Mouse (Mus musculus) CH12.LX (cell line): ENCODE measurements around the gene H2-Ab1. TPM values are rescaled to one million over a fixed set of nuclear protein-coding genes. Genes with fewer than 3 reads are reported as not detected.
A peak's percentile ranks its signal among the peaks of the same experiment; 100 is the strongest.

Source experiments
- DNase-seq: peaks from one replicate; pipeline ENCODE4 v3.0.0-alpha.2; 2013; ENCODE audit errors: extremely low read depth
- H3K27ac ChIP-seq: 2 replicates; pipeline ENCODE4 v1.5.1; 2012; ENCODE audit warnings: low read depth, mild to moderate bottlenecking, control low read depth, moderate library complexity; ENCODE audit not compliant: insufficient read depth
- H3K27me3 ChIP-seq: replicated peaks from 2 replicates; pipeline ENCODE3; 2012; ENCODE audit warnings: inconsistent platforms
- H3K36me3 ChIP-seq, 2 experiments: replicated peaks in 1 of 2; 2 replicates each; pipeline versions ENCODE3 to v1.6.1; 2012; ENCODE audit warnings: inconsistent platforms in 1 of 2, low read length in 1 of 2, mild to moderate bottlenecking in 1 of 2, mixed read lengths in 1 of 2, moderate library complexity in 1 of 2; ENCODE audit not compliant: control insufficient read depth in 1 of 2, insufficient read depth in 1 of 2
- H3K4me1 ChIP-seq, 2 experiments: 2 replicates each; pipeline ENCODE4 v1.6.1; 2012; ENCODE audit warnings: inconsistent platforms in 1 of 2, moderate library complexity in 1 of 2; ENCODE audit not compliant: insufficient read depth in 2 of 2, control insufficient read depth in 1 of 2
- H3K4me2 ChIP-seq: 2 replicates; pipeline ENCODE4 v1.6.1; 2012; ENCODE audit warnings: low read depth, mild to moderate bottlenecking, control low read depth; ENCODE audit not compliant: poor library complexity, insufficient read depth, severe bottlenecking
- H3K4me3 ChIP-seq, 3 experiments: fragments of 150-350 bp in 1 of 3; sonication (generic) in 1 of 3; replicated peaks in 1 of 3; 2 replicates each; pipeline versions ENCODE3 to v1.5.1; 2011 to 2012; ENCODE audit warnings: low read depth in 2 of 3, low read length in 2 of 3, mild to moderate bottlenecking in 2 of 3, moderate library complexity in 2 of 3, control low read depth in 1 of 3, improper control_type of control experiment in 1 of 3, inconsistent platforms in 1 of 3, mixed read lengths in 1 of 3; ENCODE audit not compliant: poor library complexity in 1 of 3
- H3K79me2 ChIP-seq: replicated peaks from 2 replicates; pipeline ENCODE4 v1.6.1; 2012; ENCODE audit warnings: mild to moderate bottlenecking, moderate library complexity; ENCODE audit not compliant: control insufficient read depth, poor library complexity, insufficient read depth, severe bottlenecking; ENCODE audit errors: extremely low read depth
- H3K9ac ChIP-seq: 2 replicates; pipeline ENCODE4 v1.6.1; 2012; ENCODE audit warnings: low read depth, mild to moderate bottlenecking, control low read depth, moderate library complexity; ENCODE audit not compliant: insufficient read depth
- H3K9me3 ChIP-seq: replicated peaks from 2 replicates; pipeline ENCODE3; 2012; ENCODE audit warnings: low read length, inconsistent platforms, mixed read lengths
- BHLHE40 ChIP-seq: IDR thresholded peaks from 2 replicates; pipeline ENCODE4 v1.6.1; 2011; ENCODE audit warnings: mild to moderate bottlenecking, low read depth, low read length, improper control_type of control experiment
- CHD2 ChIP-seq: IDR thresholded peaks from 2 replicates; pipeline ENCODE4 v1.6.1; 2011; ENCODE audit warnings: low read length, improper control_type of control experiment
- CTCF ChIP-seq, 2 experiments: IDR thresholded peaks in 1 of 2; conservative IDR thresholded peaks in 1 of 2; 2 replicates each; pipeline ENCODE4 v1.5.1; 2011 to 2012; ENCODE audit warnings: low read depth in 2 of 2, low read length in 2 of 2, improper control_type of control experiment in 1 of 2, inconsistent platforms in 1 of 2, mild to moderate bottlenecking in 1 of 2, moderate library complexity in 1 of 2
- E2F4 ChIP-seq: IDR thresholded peaks from 2 replicates; pipeline ENCODE4 v1.6.1; 2011; ENCODE audit warnings: low read depth, low read length, improper control_type of control experiment; ENCODE audit not compliant: insufficient replicate concordance
- ELF1 ChIP-seq: IDR thresholded peaks from 2 replicates; pipeline ENCODE4 v1.6.1; 2014; ENCODE audit warnings: low read depth, mild to moderate bottlenecking, inconsistent platforms, low read length, improper control_type of control experiment
- HCFC1 ChIP-seq: IDR thresholded peaks from 2 replicates; pipeline ENCODE4 v1.6.1; 2012; ENCODE audit warnings: low read depth, mild to moderate bottlenecking, inconsistent platforms, low read length, improper control_type of control experiment
- IRF4 ChIP-seq: IDR thresholded peaks from 2 replicates; pipeline ENCODE4 v1.6.1; 2014; ENCODE audit warnings: low read depth, mild to moderate bottlenecking, inconsistent platforms, low read length, improper control_type of control experiment
- JUND ChIP-seq: conservative IDR thresholded peaks from 2 replicates; pipeline ENCODE4 v1.6.1; 2011; ENCODE audit warnings: low read depth, low read length, improper control_type of control experiment
- KAT2A ChIP-seq: IDR thresholded peaks from 2 replicates; pipeline ENCODE4 v1.6.1; 2012; ENCODE audit warnings: low read length, improper control_type of control experiment, inconsistent platforms; ENCODE audit not compliant: insufficient replicate concordance
- MAZ ChIP-seq: IDR thresholded peaks from 2 replicates; pipeline ENCODE4 v1.6.1; 2012; ENCODE audit warnings: low read depth, mild to moderate bottlenecking, inconsistent platforms, low read length, improper control_type of control experiment, moderate library complexity
- MEF2A ChIP-seq: IDR thresholded peaks from 2 replicates; pipeline ENCODE4 v1.6.1; 2014; ENCODE audit warnings: low read depth, mild to moderate bottlenecking, inconsistent platforms, low read length, improper control_type of control experiment, borderline replicate concordance
- MXI1 ChIP-seq: IDR thresholded peaks from 2 replicates; pipeline ENCODE4 v1.6.1; 2011; ENCODE audit warnings: mild to moderate bottlenecking, low read depth, low read length, improper control_type of control experiment
- MYC ChIP-seq: IDR thresholded peaks from 2 replicates; pipeline ENCODE4 v1.6.1; 2011; ENCODE audit warnings: low read depth, mild to moderate bottlenecking, improper control_type of control experiment, low read length
- NELFE ChIP-seq: IDR thresholded peaks from 2 replicates; pipeline ENCODE4 v1.6.1; 2011; ENCODE audit warnings: low read depth, low read length, improper control_type of control experiment
- NRF1 ChIP-seq: IDR thresholded peaks from 2 replicates; pipeline ENCODE4 v1.6.1; 2014; ENCODE audit warnings: low read depth, mild to moderate bottlenecking, inconsistent platforms, low read length, improper control_type of control experiment, moderate library complexity
- PAX5 ChIP-seq: IDR thresholded peaks from 2 replicates; pipeline ENCODE4 v1.6.1; 2012; ENCODE audit warnings: low read length, inconsistent platforms, mixed read lengths
- POLR2A ChIP-seq: IDR thresholded peaks from 2 replicates; pipeline ENCODE4 v1.6.1; 2011; ENCODE audit warnings: low read depth, mild to moderate bottlenecking, improper control_type of control experiment, low read length
- RCOR1 ChIP-seq: conservative IDR thresholded peaks from 2 replicates; pipeline ENCODE4 v1.6.1; 2012; ENCODE audit warnings: low read depth, mild to moderate bottlenecking, inconsistent platforms, low read length, improper control_type of control experiment
- SMC3 ChIP-seq: IDR thresholded peaks from 2 replicates; pipeline ENCODE4 v1.6.1; 2011; ENCODE audit warnings: low read depth, low read length, improper control_type of control experiment
- UBTF ChIP-seq: IDR thresholded peaks from 2 replicates; pipeline ENCODE4 v1.6.1; 2012; ENCODE audit warnings: low read depth, mild to moderate bottlenecking, inconsistent platforms, low read length, improper control_type of control experiment, moderate library complexity
- USF1 ChIP-seq: IDR thresholded peaks from 2 replicates; pipeline ENCODE4 v1.6.1; 2014; ENCODE audit warnings: low read depth, mild to moderate bottlenecking, inconsistent platforms, low read length, improper control_type of control experiment
- USF2 ChIP-seq: conservative IDR thresholded peaks from 2 replicates; pipeline ENCODE4 v1.6.1; 2011; ENCODE audit warnings: low read depth, low read length, improper control_type of control experiment
- ZC3H11A ChIP-seq: IDR thresholded peaks from 2 replicates; pipeline ENCODE4 v1.6.1; 2012; ENCODE audit warnings: low read depth, mild to moderate bottlenecking, inconsistent platforms, low read length, improper control_type of control experiment
- ZKSCAN1 ChIP-seq: IDR thresholded peaks from 2 replicates; pipeline ENCODE4 v1.6.1; 2012; ENCODE audit warnings: low read depth, inconsistent platforms, low read length, improper control_type of control experiment, borderline replicate concordance
- ZMIZ1 ChIP-seq: IDR thresholded peaks from 2 replicates; pipeline ENCODE4 v1.6.1; 2012; ENCODE audit warnings: low read depth, mild to moderate bottlenecking, inconsistent platforms, low read length, improper control_type of control experiment
- dilution Hi-C: fragments of 300-500 bp; cut with MboI; formaldehyde crosslinking; loops from 2 replicates; pipeline ENCODE4 v1.14.3; 2020; ENCODE audit warnings: low sequenced_read_pairs; ENCODE audit not compliant: extremely low pct_unique_long_range_greater_than_20kb, extremely low pct_ligation_motif_present
- in situ Hi-C: fragments of 300-500 bp; cut with MboI; formaldehyde crosslinking; loops from 3 replicates; pipeline ENCODE4 v1.14.3; 2019; ENCODE audit warnings: low sequenced_read_pairs, low pct_ligation_motif_present, low pct_unique_long_range_greater_than_20kb, mixed read lengths
- polyA plus RNA-seq: library from polyadenylated mRNA; unstranded; fragments of >175 nt; gene quantifications from 2 replicates; pipeline ENCODE4 v1.2.1, GENCODE M21; 2012; ENCODE audit warnings: low read depth; ENCODE audit not compliant: insufficient read length
- total RNA-seq, 2 experiments: library from RNA; depleted of rRNA; stranded (reverse); fragments of 300-350 nt in 1 of 2; fragments of >200 nt in 1 of 2; gene quantifications; 2 replicates each; pipeline ENCODE4 v1.2.3; 2012 to 2014

The H2-Ab1 gene
- total and polyA plus RNA-seq, 3 experiments: 114 to 699 (median 119) TPM

- H3K36me3 ChIP-seq: peaks cover 10 to 42% of the 10 kb centered on the region in 2 experiments
- H3K4me3 ChIP-seq: peak overlapping the region; percentile 63 to 72 (median 69)
- H3K79me2 ChIP-seq: peaks cover 4% of the 10 kb centered on the region; the same call in 1 of the 2 replicates
- H3K9me3 ChIP-seq: peaks cover 3% of the 10 kb centered on the region
- in situ Hi-C loops (no loop called here), dilution Hi-C loops (no loop called here)
- H3K4me1 ChIP-seq: peaks cover 7 to 28% of the 10 kb centered on the region in 2 experiments; a peak in 3 of 4 replicates
- TF ChIP-seq ELF1 (peak; percentile 42; the same call in 1 of the 2 replicates), USF2 (no peak), IRF4 (peak; percentile 60)
- TF ChIP-seq, all 38 proteins: peak for 2
- Histone ChIP-seq H3K4me2 (peak overlapping the region; percentile 16; the same call in 1 of the 2 replicates), H3K27ac (peak overlapping the region; percentile 57; the same call in 1 of the 2 replicates), H3K9ac (no peak overlapping the region), H3K27me3 (no peaks in the 10 kb centered on the region)
- peak; percentile 51 for DNase-seq
Observed at GRCm38 (mm10) chr17:34286501-34286900, 29.0 kb downstream of the H2-Ab1 start.

GRCm38 (mm10) chr17:34286999-34287398, 29.5 kb downstream of the H2-Ab1 start:
- dilution Hi-C loops: no loop called here
- in situ Hi-C loops: no loop called here

GRCm38 (mm10) chr17:34287648-34288047, 30.2 kb downstream of the H2-Ab1 start, which contains the start of gene H2-Aa:
TSS of gene H2-Aa (minus strand) at chr17:34287823.
- peaks cover 6% of the 10 kb centered on the region for H3K9me3 ChIP-seq
- H3K9ac ChIP-seq: peak within 1 kb of the TSS; percentile 94
- H3K27ac ChIP-seq: peak within 1 kb of the TSS; percentile 69
- in situ Hi-C loops: no loop called here
- no peaks in the 10 kb centered on the region for H3K27me3 ChIP-seq
- H3K4me2 ChIP-seq: peak within 1 kb of the TSS; percentile 85
- DNase-seq: peak; percentile 100
- H3K4me3 ChIP-seq: peak within 1 kb of the TSS; percentile 63 to 72 (median 69)
- dilution Hi-C loops: no loop called here
- H3K36me3 ChIP-seq: peaks cover 14 to 36% of the 10 kb centered on the region in 2 experiments
- H3K79me2 ChIP-seq: peaks cover 4% of the 10 kb centered on the region; the same call in 1 of the 2 replicates
- H3K4me1 ChIP-seq: peaks cover 7 to 32% of the 10 kb centered on the region in 2 experiments; a peak in 3 of 4 replicates
- TF ChIP-seq SMC3 (no peak), MAZ (no peak), E2F4 (no peak), MYC (no peak), USF1 (no peak), POLR2A (peak; percentile 85), RCOR1 (no peak), ZC3H11A (no peak), CHD2 (peak; percentile 99), HCFC1 (peak; percentile 49), MXI1 (no peak), NELFE (peak; percentile 86), UBTF (peak; percentile 38; the same call in 1 of the 2 replicates), PAX5 (no peak), CTCF (conservative IDR thresholded peaks at IDR 0.05 in 1 of 2, IDR thresholded peaks at IDR 0.05 in 1 of 2; ENCODE audit: low read depth in 2 of 2, low read length in 2 of 2) (no peak), ZKSCAN1 (no peak; the same call in 1 of the 2 replicates), JUND (peak; percentile 74), IRF4 (peak; percentile 34; the same call in 1 of the 2 replicates), MEF2A (peak; percentile 52; the same call in 1 of the 2 replicates)

More at GRCm38 (mm10) chr17:34286999-34287398, 29.5 kb downstream of the H2-Ab1 start:
- H3K9me3 ChIP-seq: peaks cover 3% of the 10 kb centered on the region
- TF ChIP-seq UBTF: no peak
- TF ChIP-seq POLR2A: no peak
- TF ChIP-seq BHLHE40: no peak
- TF ChIP-seq ZMIZ1: no peak
- TF ChIP-seq NRF1: no peak
- no peak for TF ChIP-seq IRF4
- no peak for TF ChIP-seq USF1
- no peak for TF ChIP-seq E2F4
- no peak for TF ChIP-seq USF2
- no peak for TF ChIP-seq KAT2A
- no peak for TF ChIP-seq MAZ
- TF ChIP-seq, all 38 proteins: peak for 0
- Histone ChIP-seq H3K79me2 (peaks cover 4% of the 10 kb centered on the region; the same call in 1 of the 2 replicates), H3K4me1 (peaks cover 7 to 28% of the 10 kb centered on the region in 2 experiments; a peak in 3 of 4 replicates), H3K27ac (peak overlapping the region; percentile 57), H3K27me3 (no peaks in the 10 kb centered on the region), H3K9ac (peak overlapping the region; percentile 94; the same call in 1 of the 2 replicates), H3K4me2 (peak overlapping the region; percentile 85), H3K36me3 (peaks cover 10 to 38% of the 10 kb centered on the region in 2 experiments), H3K4me3 (peak overlapping the region; percentile 63 to 72 (median 69))
- DNase-seq: no peak
